Mouse (Mus musculus): ENCODE measurements around the gene Mrgpre. TPM values are rescaled to one million over a fixed set of nuclear protein-coding genes. Genes with fewer than 3 reads are reported as not detected.
A peak's percentile ranks its signal among the peaks of the same experiment; 100 is the strongest.

Mrgpre gene
- polyA plus RNA-seq, 1 experiment from 2014 or later = 1.4 TPM

DNA sequence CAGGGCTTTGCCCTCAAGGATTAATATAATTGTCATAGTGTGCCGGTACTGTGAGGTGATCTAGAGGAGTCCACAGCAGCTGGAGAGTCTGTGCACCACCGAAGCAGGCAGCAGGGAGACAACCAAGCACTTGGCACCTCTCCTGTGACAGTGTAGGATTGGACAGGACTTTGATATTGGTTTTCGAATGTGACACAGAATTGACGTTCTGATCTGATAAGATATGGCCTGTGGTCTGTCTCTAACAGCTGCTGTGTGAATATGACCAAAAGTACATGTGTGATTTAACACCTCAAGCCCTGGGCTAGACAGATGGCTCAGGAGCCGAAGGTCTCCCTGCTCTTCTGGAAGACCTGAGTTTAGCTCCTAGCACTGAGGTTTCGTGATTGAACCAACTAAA lies 16.0 kb downstream of the Mrgpre start:
- Histone ChIP-seq H3K9ac (replicated peaks; ENCODE audit: low read length) (no peak overlapping the region), H3K4me3 (ENCODE audit: low read depth, low read length) (no peak overlapping the region), H3K9me3 (replicated peaks; ENCODE audit: control insufficient read depth, low read length) (no peaks in the 10 kb centered on the region), H3K4me1 (ENCODE audit: control insufficient read depth, insufficient read depth, low read length) (no peaks in the 10 kb centered on the region), H3K27me3 (ENCODE audit: control insufficient read depth, insufficient read depth, low read length) (no peaks in the 10 kb centered on the region; the same call in 1 of the 2 replicates), H3K36me3 (replicated peaks; ENCODE audit: control insufficient read depth, insufficient read depth, low read depth, low read length) (no peaks in the 10 kb centered on the region), H3K27ac (replicated peaks; ENCODE audit: low read depth, low read length) (no peak overlapping the region), H3K4me2 (ENCODE audit: low read depth, low read length) (no peak overlapping the region)
- DNase-seq (ENCODE audit: low spot score) = no peak
- ATAC-seq (replicated peaks; ENCODE audit: insufficient number of reproducible peaks, low FRiP score, low TSS enrichment, low read depth) = no peak
- 81% methylated on average over 6 of the region's 6 CpGs for WGBS

DNA sequence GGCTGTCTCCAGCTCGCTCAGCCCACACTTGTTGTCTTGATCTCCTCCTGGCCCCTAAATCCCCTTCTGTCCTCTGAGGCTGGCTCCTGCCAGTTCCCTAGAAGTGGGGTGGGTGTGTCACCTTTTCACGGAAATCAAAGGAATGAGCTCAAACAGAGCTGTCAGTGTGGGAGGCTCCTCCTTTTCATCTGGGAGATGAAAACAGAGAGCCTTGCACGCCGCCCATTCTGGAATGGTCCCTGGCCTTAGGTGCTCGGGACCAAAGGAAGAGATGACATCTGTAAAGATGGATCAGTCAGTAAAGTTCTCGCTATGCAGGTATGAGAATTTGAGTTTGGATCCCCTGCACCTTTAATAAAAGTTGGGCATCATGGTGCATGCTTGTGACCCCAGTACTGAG lies 17.4 kb downstream of the Mrgpre start, which contains the start of gene Mrgprg:
Gene Mrgprg (minus strand): TSS at position 101 of the 400 bp plus-strand sequence.
- no peaks in the 10 kb centered on the region for H3K9me3 ChIP-seq (replicated peaks; ENCODE audit: control insufficient read depth, low read length)
- H3K4me3 ChIP-seq (ENCODE audit: low read depth, low read length) = no peak within 1 kb of the TSS
- no peak within 1 kb of the TSS for H3K9ac ChIP-seq (replicated peaks; ENCODE audit: low read length)
- no peaks in the 10 kb centered on the region for H3K4me1 ChIP-seq (ENCODE audit: control insufficient read depth, insufficient read depth, low read length)
- no peak within 1 kb of the TSS for H3K27ac ChIP-seq (replicated peaks; ENCODE audit: low read depth, low read length)
- WGBS = 65% methylated on average over 6 of the region's 6 CpGs
- no peak within 1 kb of the TSS for H3K4me2 ChIP-seq (ENCODE audit: low read depth, low read length)
- H3K27me3 ChIP-seq (ENCODE audit: control insufficient read depth, insufficient read depth, low read length) = no peaks in the 10 kb centered on the region; the same call in 1 of the 2 replicates
- DNase-seq (ENCODE audit: low spot score) (no peak), ATAC-seq (replicated peaks; ENCODE audit: insufficient number of reproducible peaks, low FRiP score, low TSS enrichment, low read depth) (no peak)
- no peaks in the 10 kb centered on the region for H3K36me3 ChIP-seq (replicated peaks; ENCODE audit: control insufficient read depth, insufficient read depth, low read depth, low read length)

DNA sequence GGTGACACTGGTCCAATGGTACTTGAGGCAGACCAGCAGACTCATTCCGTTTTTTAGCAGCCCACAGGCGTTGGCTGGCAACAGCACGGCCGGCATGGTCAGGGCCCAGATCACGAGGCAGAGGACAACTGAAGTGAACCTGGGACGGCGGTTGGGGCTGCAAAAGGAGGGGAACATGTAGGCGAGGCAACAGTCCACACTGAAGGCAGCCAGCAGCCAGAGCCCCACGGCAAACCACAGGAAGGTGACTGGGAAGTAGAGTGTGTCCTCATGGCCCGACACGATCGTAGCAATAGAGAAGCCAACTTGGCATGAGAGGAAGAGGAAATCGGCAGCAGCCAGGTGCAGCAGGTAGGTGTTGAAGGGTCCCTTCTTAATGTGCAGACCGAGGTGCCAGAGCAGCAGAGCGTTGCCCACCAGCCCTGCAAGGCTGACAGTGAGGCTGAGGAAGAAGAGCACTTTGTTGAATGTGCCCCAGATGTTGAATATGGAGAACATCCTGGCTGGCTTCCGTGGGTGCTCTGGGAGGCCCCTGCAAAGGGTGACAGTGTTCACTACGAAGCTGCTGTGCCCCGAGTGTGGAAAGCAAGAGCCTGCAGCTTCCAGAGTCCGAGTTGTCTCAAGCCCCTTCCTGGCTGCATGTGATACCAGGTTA lies 19.3 kb downstream of the Mrgpre start:
- ATAC-seq (replicated peaks; ENCODE audit: insufficient number of reproducible peaks, low FRiP score, low TSS enrichment, low read depth) (no peak), DNase-seq (ENCODE audit: low spot score) (no peak)
- Histone ChIP-seq H3K27me3 (ENCODE audit: control insufficient read depth, insufficient read depth, low read length) (no peaks in the 10 kb centered on the region; the same call in 1 of the 2 replicates), H3K4me1 (ENCODE audit: control insufficient read depth, insufficient read depth, low read length) (no peaks in the 10 kb centered on the region), H3K36me3 (replicated peaks; ENCODE audit: control insufficient read depth, insufficient read depth, low read depth, low read length) (no peaks in the 10 kb centered on the region), H3K4me3 (ENCODE audit: low read depth, low read length) (no peak overlapping the region), H3K9me3 (replicated peaks; ENCODE audit: control insufficient read depth, low read length) (no peaks in the 10 kb centered on the region), H3K4me2 (ENCODE audit: low read depth, low read length) (no peak overlapping the region), H3K27ac (replicated peaks; ENCODE audit: low read depth, low read length) (no peak overlapping the region), H3K9ac (replicated peaks; ENCODE audit: low read length) (no peak overlapping the region)
- WGBS = 79% methylated on average over 19 of the region's 19 CpGs

DNA sequence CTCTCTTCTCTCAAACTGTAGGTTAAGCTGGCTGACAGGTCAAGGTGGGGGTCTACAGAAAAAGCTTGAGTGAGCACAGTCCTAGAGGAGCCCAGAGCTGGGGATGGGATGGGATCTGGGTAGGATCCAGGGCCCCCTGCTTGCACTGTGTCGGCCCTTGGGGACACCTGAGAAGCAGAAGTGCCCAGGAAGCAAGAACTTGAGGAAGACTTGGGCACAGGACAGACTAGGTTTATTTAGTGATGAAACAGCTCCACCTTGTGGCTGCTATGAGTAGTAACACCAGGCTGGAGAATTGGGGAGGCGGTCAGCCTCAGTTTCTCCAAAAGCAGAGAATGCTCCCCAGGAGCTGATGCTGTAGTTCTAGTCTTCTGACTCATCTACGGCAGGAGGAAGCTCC lies 20.5 kb downstream of the Mrgpre start:
- peak; percentile 60 for DNase-seq (ENCODE audit: low spot score)

DNA sequence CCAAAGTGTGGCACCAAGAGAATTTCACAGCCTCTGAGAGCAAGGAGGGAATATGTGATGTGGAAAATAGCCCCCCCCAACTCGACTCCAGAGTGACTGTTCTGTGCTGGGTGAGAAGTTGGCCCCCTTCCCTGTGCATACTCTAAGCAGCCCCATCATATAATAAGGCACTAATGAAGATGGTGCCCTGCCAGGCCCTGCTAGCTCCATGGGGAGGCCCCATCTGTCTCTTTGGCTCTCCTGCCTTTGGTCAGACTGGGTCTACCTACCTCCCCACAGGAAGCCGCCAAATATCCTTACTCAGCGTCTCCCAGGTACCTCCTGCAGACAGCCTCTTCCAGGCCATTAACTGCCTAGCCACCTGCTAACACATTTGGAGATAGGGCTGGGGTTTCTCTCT lies 25.3 kb downstream of the Mrgpre start:
- Histone ChIP-seq H3K4me1 (ENCODE audit: control insufficient read depth, insufficient read depth, low read length) (no peaks in the 10 kb centered on the region; the same call in 1 of the 2 replicates), H3K4me3 (ENCODE audit: low read depth, low read length) (no peak overlapping the region), H3K9me3 (replicated peaks; ENCODE audit: control insufficient read depth, low read length) (no peaks in the 10 kb centered on the region), H3K27ac (replicated peaks; ENCODE audit: low read depth, low read length) (no peak overlapping the region), H3K36me3 (replicated peaks; ENCODE audit: control insufficient read depth, insufficient read depth, low read depth, low read length) (no peaks in the 10 kb centered on the region), H3K9ac (replicated peaks; ENCODE audit: low read length) (no peak overlapping the region), H3K4me2 (ENCODE audit: low read depth, low read length) (no peak overlapping the region), H3K27me3 (ENCODE audit: control insufficient read depth, insufficient read depth, low read length) (peaks cover 5% of the 10 kb centered on the region; the same call in 1 of the 2 replicates)
- ATAC-seq (replicated peaks; ENCODE audit: insufficient number of reproducible peaks, low FRiP score, low TSS enrichment, low read depth) (no peak), DNase-seq (ENCODE audit: low spot score) (no peak)
- 64% methylated on average over 3 of the region's 3 CpGs for WGBS

More for the DNA sequence above, 20.5 kb downstream of the Mrgpre start:
- no peaks in the 10 kb centered on the region for H3K4me1 ChIP-seq (ENCODE audit: control insufficient read depth, insufficient read depth, low read length)
- no peak overlapping the region for H3K4me3 ChIP-seq (ENCODE audit: low read depth, low read length)
- no peak overlapping the region for H3K9ac ChIP-seq (replicated peaks; ENCODE audit: low read length)
- no peaks in the 10 kb centered on the region for H3K9me3 ChIP-seq (replicated peaks; ENCODE audit: control insufficient read depth, low read length)
- 15% methylated on average over 3 of the region's 3 CpGs for whole genome bisulfite sequencing
- no peak overlapping the region for H3K4me2 ChIP-seq (ENCODE audit: low read depth, low read length)
- no peaks in the 10 kb centered on the region; the same call in 1 of the 2 replicates for H3K27me3 ChIP-seq (ENCODE audit: control insufficient read depth, insufficient read depth, low read length)
- ATAC-seq (replicated peaks; ENCODE audit: insufficient number of reproducible peaks, low FRiP score, low TSS enrichment, low read depth) = peak; percentile 70; the same call in 1 of the 2 replicates
- H3K36me3 ChIP-seq (replicated peaks; ENCODE audit: control insufficient read depth, insufficient read depth, low read depth, low read length) = no peaks in the 10 kb centered on the region
- H3K27ac ChIP-seq (replicated peaks; ENCODE audit: low read depth, low read length) = no peak overlapping the region

DNA sequence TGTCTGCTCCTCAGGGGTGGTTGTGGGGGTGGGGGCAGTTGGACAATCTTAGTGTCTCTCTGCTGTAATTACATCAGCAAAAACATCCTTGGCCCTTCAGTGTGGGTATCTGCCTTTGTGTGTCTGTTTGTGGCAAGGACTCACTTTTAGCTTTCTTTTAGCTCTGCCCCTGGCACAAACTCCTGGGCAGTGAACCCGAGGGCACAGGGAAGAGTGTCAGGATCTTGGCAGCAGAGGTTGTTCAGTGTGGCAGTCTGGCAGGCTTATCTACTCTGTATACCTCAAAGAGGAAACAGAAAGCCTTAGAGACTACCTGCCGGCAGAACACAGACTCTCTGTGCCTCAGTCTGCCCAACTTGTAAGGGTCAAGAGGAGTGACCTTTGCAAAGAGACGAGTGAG lies 26.6 kb downstream of the Mrgpre start:
- Histone ChIP-seq H3K4me3 (ENCODE audit: low read depth, low read length) (no peak overlapping the region), H3K9ac (replicated peaks; ENCODE audit: low read length) (no peak overlapping the region), H3K4me1 (ENCODE audit: control insufficient read depth, insufficient read depth, low read length) (no peaks in the 10 kb centered on the region; the same call in 1 of the 2 replicates), H3K36me3 (replicated peaks; ENCODE audit: control insufficient read depth, insufficient read depth, low read depth, low read length) (no peaks in the 10 kb centered on the region), H3K9me3 (replicated peaks; ENCODE audit: control insufficient read depth, low read length) (no peaks in the 10 kb centered on the region), H3K27ac (replicated peaks; ENCODE audit: low read depth, low read length) (no peak overlapping the region), H3K27me3 (ENCODE audit: control insufficient read depth, insufficient read depth, low read length) (peaks cover 5% of the 10 kb centered on the region; the same call in 1 of the 2 replicates), H3K4me2 (ENCODE audit: low read depth, low read length) (no peak overlapping the region)
- DNase-seq (ENCODE audit: low spot score) (no peak), ATAC-seq (replicated peaks; ENCODE audit: insufficient number of reproducible peaks, low FRiP score, low TSS enrichment, low read depth) (no peak)
- WGBS = 69% methylated on average over 3 of the region's 3 CpGs

DNA sequence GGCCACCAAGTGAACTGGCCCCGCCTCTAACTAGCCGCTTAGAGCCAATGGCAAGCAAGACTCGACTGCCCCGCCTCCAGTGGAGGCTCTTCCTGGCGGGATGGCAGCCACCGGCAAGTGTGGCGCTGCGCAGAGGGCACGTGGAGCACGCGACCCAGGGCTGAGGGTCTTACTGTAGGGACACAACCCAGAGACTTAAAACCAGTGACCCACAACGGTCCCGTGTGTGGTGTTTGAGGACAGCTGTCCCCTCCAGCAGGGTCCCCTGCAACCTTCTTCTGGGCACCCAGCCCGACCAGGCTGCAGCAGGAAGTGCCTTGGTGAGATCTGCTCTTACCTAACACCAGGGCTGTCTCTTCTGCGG lies 27.3 kb downstream of the Mrgpre start:
- H3K4me1 ChIP-seq (ENCODE audit: control insufficient read depth, insufficient read depth, low read length) = no peaks in the 10 kb centered on the region; the same call in 1 of the 2 replicates
- 6% methylated on average over 15 of the region's 15 CpGs for WGBS
- no peak overlapping the region for H3K27ac ChIP-seq (replicated peaks; ENCODE audit: low read depth, low read length)
- ATAC-seq (replicated peaks; ENCODE audit: insufficient number of reproducible peaks, low FRiP score, low TSS enrichment, low read depth) = peak; percentile 84
- H3K9ac ChIP-seq (replicated peaks; ENCODE audit: low read length) = peak overlapping the region; percentile 47
- peak overlapping the region; percentile 70 for H3K4me2 ChIP-seq (ENCODE audit: low read depth, low read length)
- no peaks in the 10 kb centered on the region for H3K36me3 ChIP-seq (replicated peaks; ENCODE audit: control insufficient read depth, insufficient read depth, low read depth, low read length)
- no peaks in the 10 kb centered on the region for H3K9me3 ChIP-seq (replicated peaks; ENCODE audit: control insufficient read depth, low read length)
- peak overlapping the region; percentile 29 for H3K4me3 ChIP-seq (ENCODE audit: low read depth, low read length)
- peak; percentile 88 for DNase-seq (ENCODE audit: low spot score)
- peaks cover 5% of the 10 kb centered on the region; the same call in 1 of the 2 replicates for H3K27me3 ChIP-seq (ENCODE audit: control insufficient read depth, insufficient read depth, low read length)
